Mouse (Mus musculus) layer of hippocampus, adult 18-20 months (tissue): ENCODE results near the gene Sun1. TPM values are rescaled to one million over a fixed set of nuclear protein-coding genes. Genes with fewer than 3 reads are reported as not detected.

Experiments used
- DNase-seq, 2 experiments: peaks; one replicate each; pipeline ENCODE4 v3.0.0; 2022; ENCODE audit warnings: low spot score in 2 of 2
- total RNA-seq, 2 experiments: library from RNA; stranded (reverse); gene quantifications; 2 replicates each; pipeline ENCODE4 v1.2.3; 2021

Gene Sun1
- total RNA-seq, 2 experiments from 2014 or later, result 80.3 to 86.3 TPM

DNA sequence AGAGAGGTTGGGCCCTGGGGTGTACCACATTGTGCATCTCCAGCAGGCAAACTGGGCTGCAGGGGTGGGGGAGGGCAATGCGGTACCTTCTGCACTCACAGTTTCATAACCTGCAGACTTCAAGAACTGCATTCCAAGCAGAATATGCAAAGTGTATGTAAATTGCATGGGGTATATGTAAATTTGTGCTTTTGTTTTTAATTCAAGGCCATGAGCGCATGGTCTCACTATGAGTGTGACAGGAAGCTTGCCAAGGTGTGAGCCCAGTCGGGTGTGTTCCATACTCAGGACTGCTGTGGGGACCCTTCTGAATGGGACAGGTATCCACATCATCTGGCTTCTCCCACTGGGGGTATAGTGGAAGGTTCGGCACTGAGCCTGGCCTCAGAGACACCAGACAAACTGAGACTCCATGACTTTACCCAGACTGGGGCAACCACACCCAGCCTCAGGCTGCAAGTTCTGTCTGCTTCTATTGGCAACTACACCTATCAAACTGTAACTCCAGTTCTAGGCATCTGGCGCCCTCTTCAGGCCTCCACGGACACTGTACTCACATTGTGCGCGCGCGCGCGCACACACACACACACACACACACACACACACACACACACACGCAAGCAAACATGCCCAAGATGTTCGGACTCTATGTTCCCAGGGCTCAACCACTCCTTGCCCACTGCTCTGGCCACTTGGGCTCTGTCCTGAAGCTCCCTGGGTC lies 83.2 kb downstream of the Sun1 start:
- DNase-seq, result no peak

DNA sequence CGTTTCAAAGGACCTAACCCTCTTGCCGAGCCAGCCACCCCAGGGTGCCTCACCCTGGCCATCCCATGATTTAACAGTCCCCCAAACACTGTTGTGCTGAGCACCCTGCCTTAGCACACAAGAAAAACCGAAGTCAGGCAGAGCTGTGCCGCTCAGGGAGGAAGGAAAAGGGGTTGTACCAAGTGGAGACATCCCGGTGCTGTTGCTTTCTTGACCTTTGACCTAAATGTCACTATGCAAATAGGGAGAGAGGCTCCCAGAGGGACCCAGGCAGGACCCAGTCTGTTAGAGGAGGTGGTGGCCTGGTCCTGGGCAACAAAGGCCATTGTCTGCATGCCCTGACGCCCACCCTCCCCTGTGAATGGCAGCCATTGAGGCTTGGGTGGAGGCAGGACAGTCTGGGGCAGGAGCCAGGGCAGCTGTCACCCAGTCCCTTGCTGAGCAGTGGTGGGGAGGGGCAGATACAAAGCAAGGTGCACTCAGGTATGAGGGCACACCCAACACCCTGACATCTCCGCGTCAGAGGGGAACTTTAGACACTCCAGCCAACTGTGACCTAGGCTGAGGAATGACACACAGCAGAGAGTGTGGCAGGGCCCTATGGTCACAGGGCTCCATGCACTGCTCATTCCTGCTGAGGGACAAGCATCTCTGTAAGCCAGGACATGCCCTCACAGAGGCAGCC lies 85.1 kb downstream of the Sun1 start:
- no peak for DNase-seq

DNA sequence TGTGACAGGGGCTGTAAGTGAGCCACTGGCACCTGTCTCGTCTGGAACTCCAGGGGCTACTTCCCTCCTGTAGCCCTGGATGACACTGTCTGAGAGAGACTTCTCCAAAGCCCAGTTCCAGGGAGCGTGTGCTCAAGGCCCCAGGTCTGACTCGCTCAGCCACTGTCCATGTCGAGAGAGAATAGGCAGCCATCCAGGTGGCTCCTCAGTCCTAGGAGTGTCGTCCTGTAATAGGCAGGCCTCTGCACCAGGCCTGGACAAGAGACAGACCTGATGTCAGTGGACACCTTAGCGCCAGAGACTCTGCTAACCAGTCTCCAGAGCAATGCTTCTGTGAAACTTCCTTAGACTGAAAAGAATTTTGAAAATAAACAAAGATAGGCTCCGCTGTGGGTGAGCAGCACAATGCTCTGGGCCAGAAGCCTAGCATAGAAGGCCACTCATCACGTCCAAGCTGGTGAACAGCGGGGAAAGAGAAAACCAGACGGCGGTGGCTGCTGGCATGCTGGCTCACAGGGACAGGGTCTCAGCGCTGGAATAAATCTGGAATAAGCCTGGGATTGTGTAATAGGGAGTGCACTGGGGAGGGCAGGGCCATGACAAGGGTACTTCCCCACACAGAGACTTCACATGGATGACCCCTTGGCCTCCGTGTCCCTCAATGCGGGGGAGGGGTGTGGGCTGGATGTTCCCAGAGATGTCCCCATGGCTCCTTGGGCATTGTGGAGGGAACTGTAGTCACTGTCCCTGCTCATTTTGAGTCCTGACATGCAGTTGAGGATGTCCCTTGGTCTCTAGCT lies 85.9 kb downstream of the Sun1 start:
- no peak for DNase-seq

DNA sequence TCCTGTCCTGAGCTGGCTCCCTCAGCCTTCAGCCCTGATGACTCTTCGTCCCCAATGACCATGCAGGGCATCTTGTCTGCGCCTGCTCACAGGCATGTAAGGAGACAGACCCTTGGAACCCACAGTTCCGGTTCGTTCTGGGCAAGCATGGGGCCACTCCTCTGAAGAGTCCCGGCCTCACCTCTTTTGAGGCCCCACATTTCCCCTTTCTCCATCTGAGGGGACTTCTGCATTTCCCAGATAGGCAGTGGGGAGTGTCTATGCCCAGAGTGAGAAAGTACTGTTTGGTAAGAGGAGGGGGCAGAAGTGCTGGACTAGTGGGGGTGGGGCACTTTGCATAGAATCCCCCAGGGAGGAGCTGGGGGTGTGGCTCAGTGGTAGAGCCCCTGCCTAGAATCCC lies 86.7 kb downstream of the Sun1 start:
- DNase-seq, result no peak

DNA sequence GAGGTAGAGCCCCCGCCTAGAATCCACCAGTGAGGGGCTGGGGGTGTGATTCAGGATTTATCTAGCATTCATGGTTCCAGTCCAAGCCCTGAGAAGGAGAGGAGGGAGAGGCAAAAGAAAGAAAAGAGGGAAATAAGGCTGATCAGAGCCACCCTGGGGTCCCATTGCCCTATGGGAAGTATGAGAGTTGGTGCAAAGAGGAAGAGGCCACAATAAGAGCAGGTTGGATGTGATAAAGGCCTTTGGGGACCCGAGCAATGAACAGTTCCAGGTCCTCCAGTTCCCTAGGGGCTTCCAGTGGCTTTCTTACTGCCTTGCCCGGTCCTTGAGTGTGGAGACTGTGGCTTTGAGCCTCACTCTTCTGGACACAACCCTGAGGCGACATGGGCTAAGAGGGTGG lies 87.3 kb downstream of the Sun1 start:
- no peak for DNase-seq

DNA sequence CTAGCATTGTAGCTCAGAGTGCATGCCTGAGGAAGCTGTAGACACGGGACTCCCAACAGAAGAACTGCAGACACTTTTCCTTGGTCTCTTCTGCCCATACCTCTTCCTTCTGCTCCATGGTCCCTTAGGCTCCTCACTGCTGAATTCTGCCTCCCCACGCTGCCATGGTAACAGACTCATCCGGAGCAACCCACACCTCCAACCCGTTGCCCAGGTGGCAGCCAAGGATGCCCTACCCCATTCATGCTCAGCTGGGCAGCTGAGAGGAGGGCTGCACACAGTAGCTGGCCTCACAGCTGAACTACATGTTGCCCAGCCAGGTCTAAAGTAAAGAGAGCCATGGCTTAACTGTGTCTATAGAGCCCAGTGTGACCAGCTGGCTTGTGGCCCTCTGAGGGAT lies 88.2 kb downstream of the Sun1 start:
- DNase-seq, result no peak

DNA sequence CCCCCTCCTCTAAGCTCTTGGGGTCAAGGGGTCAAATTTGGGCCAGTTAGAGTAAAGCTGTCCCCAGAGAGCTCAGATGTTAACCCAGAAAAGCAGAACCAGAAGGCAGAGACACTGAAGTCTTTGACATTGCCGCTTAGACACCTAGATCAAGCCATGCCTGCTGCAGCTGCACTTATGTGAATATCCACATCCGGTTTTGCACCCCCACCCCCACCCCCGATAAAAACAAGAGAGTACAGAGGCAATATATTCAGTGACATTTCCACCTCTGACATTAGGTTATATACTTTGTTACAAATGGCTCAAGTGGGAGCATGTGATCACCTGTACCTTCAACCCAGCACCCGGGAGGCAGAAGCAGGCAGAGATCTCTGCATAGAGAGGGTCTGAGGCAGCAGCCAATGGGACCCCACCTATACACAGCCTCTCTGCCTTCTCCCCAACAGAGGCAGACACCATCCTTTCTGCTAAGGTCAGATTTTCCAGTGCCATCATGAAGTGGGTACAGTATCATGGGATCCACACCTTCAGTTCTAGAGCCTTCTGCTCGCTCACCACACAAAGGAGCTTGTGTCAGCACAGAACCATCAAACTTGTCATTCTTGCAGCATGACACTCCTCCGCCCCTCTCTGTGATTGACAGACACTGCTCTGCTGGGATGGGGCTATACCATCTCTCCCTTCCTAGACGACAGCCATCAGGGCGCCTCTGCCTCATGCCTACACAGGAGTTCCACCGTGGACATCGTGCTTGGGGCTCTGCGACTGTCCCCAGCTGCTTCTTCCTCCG lies 90.2 kb downstream of the Sun1 start:
- no peak for DNase-seq

DNA sequence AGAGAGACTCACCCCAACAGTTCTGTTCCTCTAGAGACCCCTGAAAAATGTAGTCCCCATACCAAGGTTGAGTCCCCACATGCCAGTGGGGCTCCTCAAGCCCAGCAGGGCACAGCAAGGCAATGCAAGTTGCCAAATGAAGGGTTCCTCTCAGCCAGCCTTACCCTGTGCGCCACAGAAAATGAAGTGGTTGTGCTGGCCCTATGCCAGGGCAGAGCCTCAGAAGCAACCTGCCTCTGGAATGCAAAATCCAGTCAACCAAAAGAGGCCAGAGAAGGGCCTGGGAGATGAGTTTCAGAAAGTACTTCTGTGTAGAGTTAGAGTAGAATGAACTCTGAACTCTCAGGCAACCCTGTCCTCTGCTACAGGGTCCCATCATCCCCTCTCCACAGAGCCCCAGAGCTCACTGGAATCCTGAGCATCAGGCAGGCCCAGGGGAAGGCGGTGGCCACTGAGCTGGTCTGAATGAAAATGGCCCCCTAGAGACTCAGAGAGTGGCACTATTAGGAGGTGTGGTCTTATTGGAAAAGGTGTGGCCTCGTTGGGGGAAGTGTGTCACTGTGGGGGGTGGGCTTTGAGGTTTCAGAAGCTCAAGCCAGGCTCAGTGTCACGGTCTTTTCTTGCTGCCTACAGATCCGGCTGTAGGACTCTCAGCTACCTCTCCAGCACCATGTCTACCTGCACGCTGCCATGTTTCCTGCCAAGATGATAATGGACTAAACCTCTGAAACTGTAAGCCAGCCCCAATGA lies 91.5 kb downstream of the Sun1 start:
- no peak for DNase-seq

DNA sequence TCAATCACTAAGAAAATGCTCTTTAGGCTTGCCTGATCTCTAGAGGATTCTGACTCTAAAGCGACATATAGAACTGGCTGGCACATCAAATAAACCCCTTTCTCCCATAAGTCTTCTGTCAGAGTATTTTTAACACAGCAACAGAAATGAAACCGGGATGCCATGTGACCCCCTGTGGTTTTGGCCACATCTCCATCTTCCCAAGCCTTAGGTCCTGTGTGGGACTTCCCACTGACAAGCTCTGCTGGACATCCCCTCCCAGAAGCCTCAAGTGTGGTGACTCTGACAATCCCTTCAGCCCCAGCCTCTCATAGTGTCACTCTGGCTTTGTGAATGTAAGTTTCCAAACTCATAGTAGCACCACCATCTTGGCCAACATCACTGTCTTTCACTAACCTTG lies 93.7 kb downstream of the Sun1 start:
- no peak for DNase-seq

DNA sequence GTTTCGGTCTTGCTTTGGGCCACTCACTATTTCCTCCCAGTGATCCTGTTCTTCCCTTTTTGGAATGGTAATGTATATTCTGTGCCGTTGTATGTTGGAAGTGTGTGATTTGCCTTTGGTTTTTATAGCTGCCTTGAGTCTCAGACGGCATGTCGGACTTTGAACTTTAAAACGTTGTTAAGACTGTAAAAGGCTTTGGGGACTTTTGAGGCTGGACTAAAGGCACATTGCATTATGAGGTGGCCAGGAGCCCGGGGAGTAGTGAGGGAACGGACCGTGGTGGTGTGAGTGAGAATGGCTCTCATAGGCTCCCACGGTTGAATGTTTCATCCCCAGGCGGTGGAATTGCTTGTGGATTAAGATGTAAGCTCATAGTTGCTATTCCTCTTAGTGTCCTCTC lies 96.7 kb downstream of the Sun1 start:
- no peak for DNase-seq

DNA sequence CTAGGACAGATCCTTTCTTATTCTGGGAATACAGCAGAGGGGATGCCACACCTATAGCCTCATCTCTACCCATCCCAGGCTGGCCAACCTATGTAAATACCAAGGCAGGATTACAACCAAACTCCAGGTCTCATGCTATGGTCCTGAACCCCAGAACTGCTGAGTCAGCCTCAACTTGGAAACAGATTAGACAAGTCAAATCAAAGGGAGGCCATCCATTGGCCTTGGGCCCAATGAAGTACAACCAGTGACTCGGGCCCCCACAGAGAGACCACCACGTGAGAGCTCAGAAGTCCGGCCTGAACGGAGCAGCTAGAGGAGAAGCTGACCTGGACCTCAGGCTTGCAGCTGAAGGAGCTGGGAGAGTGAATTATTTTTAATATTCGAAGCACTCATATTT lies 97.3 kb downstream of the Sun1 start:
- DNase-seq, result no peak

Other genes starting within 250 kb of the Sun1 start
- gene Pdgfa, start 203.3 kb upstream of the Sun1 start, total RNA-seq, result 10 to 100 TPM; 45.8 to 45.9 TPM
- gene Prkar1b, start 50.6 kb upstream of the Sun1 start, total RNA-seq, result 100 to 1,000 TPM; 435 to 459 TPM
- 1 to 10 TPM; 7.0 to 9.0 TPM for gene Dnaaf5, start 50.4 kb upstream of the Sun1 start, total RNA-seq
- 10 to 100 TPM; 50.5 to 57.1 TPM for gene Get4, start 51.7 kb downstream of the Sun1 start, total RNA-seq
- gene Adap1, start 125.0 kb downstream of the Sun1 start, total RNA-seq, result 100 to 1,000 TPM; 164 to 166 TPM
- gene Cox19, start 150.8 kb downstream of the Sun1 start, total RNA-seq, result 10 to 100 TPM; 65.3 to 71.1 TPM
- gene Cyp2w1, start 152.0 kb downstream of the Sun1 start, total RNA-seq, result not detected
- 10 to 100 TPM; 10.8 to 12.2 TPM for gene Gpr146, start 177.1 kb downstream of the Sun1 start, total RNA-seq
- gene C130050O18Rik, start 204.6 kb downstream of the Sun1 start, total RNA-seq, result under 1 TPM in 1 of 2 experiments, not detected in 1; 0.33 TPM
- 1 to 10 TPM; 2.0 to 4.2 TPM for gene Gper1, start 222.5 kb downstream of the Sun1 start, total RNA-seq